Mouse (Mus musculus) hindbrain, embryonic 11.5 days (tissue): ENCODE results near the gene Tekt1. TPM values are rescaled to one million over a fixed set of nuclear protein-coding genes. Genes with fewer than 3 reads are reported as not detected.

Source experiments
- ATAC-seq: fragments of 200-750 bp; cut with Nextera tagmentation; 2 replicates; pipeline ENCODE4 v1.8.0; 2017; ENCODE audit warnings: mild to moderate bottlenecking, moderate TSS enrichment, moderate library complexity; ENCODE audit not compliant: low FRiP score
- DNase-seq: peaks from one replicate; pipeline ENCODE4 v3.0.0-alpha.2; 2015; ENCODE audit warnings: low spot score
- H3K27ac ChIP-seq: fragments of 300-500 bp; sonication (generic); 2 replicates; pipeline ENCODE4 v1.5.1; 2014; ENCODE audit warnings: mild to moderate bottlenecking, low read depth, low read length
- H3K27me3 ChIP-seq: fragments of 300-500 bp; sonication (generic); 2 replicates; pipeline ENCODE4 v1.6.1; 2014; ENCODE audit warnings: mild to moderate bottlenecking, low read length, moderate library complexity, mixed read lengths; ENCODE audit not compliant: control insufficient read depth, insufficient read depth
- H3K36me3 ChIP-seq: fragments of 300-500 bp; sonication (generic); 2 replicates; pipeline ENCODE4 v1.6.1; 2014; ENCODE audit warnings: mild to moderate bottlenecking, low read length, moderate library complexity, mixed read lengths; ENCODE audit not compliant: control insufficient read depth, insufficient read depth
- H3K4me1 ChIP-seq: fragments of 300-500 bp; sonication (generic); replicated peaks from 2 replicates; pipeline ENCODE4 v1.6.1; 2014; ENCODE audit warnings: low read length, mixed read lengths; ENCODE audit not compliant: control insufficient read depth, insufficient read depth
- H3K4me2 ChIP-seq: fragments of 300-500 bp; sonication (generic); replicated peaks from 2 replicates; pipeline ENCODE4 v1.6.1; 2014; ENCODE audit warnings: mild to moderate bottlenecking, low read depth, low read length
- H3K4me3 ChIP-seq: fragments of 300-500 bp; sonication (generic); 2 replicates; pipeline ENCODE4 v1.5.1; 2014; ENCODE audit warnings: low read depth, low read length
- H3K9ac ChIP-seq: fragments of 300-500 bp; sonication (generic); 2 replicates; pipeline ENCODE4 v1.6.1; 2014; ENCODE audit warnings: low read depth, low read length
- H3K9me3 ChIP-seq: fragments of 300-500 bp; sonication (generic); 2 replicates; pipeline ENCODE4 v1.6.1; 2016; ENCODE audit warnings: low read length; ENCODE audit not compliant: control insufficient read depth
- WGBS: fragments of 180-500 bp; shearing (Covaris S2); extraction: QIAGEN DNeasy Blood & Tissue Kit; methylation state at CpG from one replicate; pipeline ENCODE4 v1.1.7; 2014; 5-methylcytosine and 5-hydroxymethylcytosine counted together
- polyA plus RNA-seq: library from polyadenylated mRNA; unstranded; fragments of >200 nt; fragmentation: Nextera tagmentation; extraction: Ambion mirVana; gene quantifications from 2 replicates; pipeline ENCODE4 v1.2.1, GENCODE M21; 2014

Gene Tekt1
- polyA plus RNA-seq, 1 experiment from 2014 or later: 8.7 TPM

DNA sequence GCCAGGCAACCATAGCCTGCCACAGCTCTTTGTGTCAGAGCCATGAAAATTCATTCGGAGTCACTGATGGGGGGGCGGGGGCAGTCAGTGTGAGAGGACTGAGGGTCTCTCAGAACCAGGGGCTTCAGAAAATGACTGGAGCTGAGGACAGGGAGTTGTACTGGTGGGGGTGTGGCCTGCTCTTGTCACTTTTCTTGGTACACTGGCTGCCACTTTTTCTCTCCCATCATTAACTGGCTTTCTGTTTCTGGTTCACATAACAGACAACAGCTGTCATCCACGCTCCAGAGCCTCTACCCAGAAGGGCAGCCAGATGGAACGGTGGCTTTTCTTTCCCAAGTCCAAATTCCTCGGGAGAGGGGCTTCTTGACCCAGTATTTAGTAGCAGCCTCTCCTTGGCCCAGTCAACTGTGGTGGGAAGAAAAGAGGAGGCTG lies 23.8 kb downstream of the Tekt1 start:
- Histone ChIP-seq H3K27ac (peak overlapping the region; percentile 36; the same call in 1 of the 2 replicates), H3K4me3 (no peak overlapping the region), H3K4me2 (no peak overlapping the region), H3K4me1 (peaks cover 3% of the 10 kb centered on the region; the same call in 1 of the 2 replicates), H3K9me3 (no peaks in the 10 kb centered on the region), H3K9ac (no peak overlapping the region), H3K27me3 (no peaks in the 10 kb centered on the region), H3K36me3 (no peaks in the 10 kb centered on the region)
- DNase-seq (peak; percentile 45), ATAC-seq (peak; percentile 75)
- WGBS: 30% methylated on average over 5 of the region's 5 CpGs

DNA sequence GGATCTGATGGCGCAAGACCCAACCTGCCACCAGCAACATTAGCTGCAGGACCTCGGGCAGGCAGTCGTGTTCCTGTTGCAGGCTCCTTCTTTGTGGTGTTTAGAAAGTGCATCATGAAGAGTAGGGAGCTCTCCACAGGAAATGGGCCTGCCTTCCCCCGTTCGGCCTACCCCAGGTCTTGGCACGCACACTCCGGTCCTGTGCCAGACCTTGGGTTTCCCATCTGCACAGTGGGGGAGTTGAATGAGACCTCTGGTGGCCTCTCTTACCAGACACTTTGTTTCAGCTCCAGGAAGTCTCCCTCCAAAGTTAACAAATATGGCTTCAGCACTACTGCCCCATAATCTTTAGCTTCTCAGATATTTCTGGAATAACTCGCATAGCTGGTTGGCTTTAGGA lies 25.5 kb downstream of the Tekt1 start:
- H3K27ac ChIP-seq: no peak overlapping the region
- no peak for ATAC-seq
- 84% methylated on average over 8 of the region's 8 CpGs for WGBS
- DNase-seq: no peak
- peaks cover 3% of the 10 kb centered on the region; the same call in 1 of the 2 replicates for H3K4me1 ChIP-seq
- H3K4me3 ChIP-seq: no peak overlapping the region
- no peaks in the 10 kb centered on the region for H3K9me3 ChIP-seq
- H3K4me2 ChIP-seq: no peak overlapping the region
- no peaks in the 10 kb centered on the region for H3K36me3 ChIP-seq
- H3K9ac ChIP-seq: no peak overlapping the region
- no peaks in the 10 kb centered on the region for H3K27me3 ChIP-seq

DNA sequence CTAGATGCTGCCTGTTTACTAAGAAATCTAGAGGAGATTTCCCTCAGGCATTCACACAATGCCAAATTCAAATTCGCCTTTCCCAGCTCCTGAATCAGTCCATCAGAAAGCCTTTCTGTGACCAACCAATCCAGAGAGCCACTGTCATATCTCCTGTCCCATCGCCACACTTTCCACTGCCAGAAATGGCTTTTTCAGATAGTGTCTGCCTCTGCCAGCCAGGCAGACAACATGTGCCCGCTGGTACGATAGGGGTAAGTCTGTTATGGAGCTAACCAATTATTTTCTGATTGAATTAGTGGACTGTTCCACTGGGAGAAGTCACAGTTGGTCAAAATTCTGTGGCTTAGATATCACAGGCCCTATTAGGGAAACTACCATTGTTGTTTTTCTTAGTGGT lies 27.6 kb downstream of the Tekt1 start:
- H3K9ac ChIP-seq: no peak overlapping the region
- no peaks in the 10 kb centered on the region for H3K27me3 ChIP-seq
- no peaks in the 10 kb centered on the region for H3K36me3 ChIP-seq
- H3K4me2 ChIP-seq: no peak overlapping the region
- peaks cover 3% of the 10 kb centered on the region; the same call in 1 of the 2 replicates for H3K4me1 ChIP-seq
- no peak overlapping the region for H3K27ac ChIP-seq
- 89% methylated on average over 4 of the region's 4 CpGs for WGBS
- H3K4me3 ChIP-seq: no peak overlapping the region
- no peaks in the 10 kb centered on the region for H3K9me3 ChIP-seq
- no peak for ATAC-seq
- no peak for DNase-seq

DNA sequence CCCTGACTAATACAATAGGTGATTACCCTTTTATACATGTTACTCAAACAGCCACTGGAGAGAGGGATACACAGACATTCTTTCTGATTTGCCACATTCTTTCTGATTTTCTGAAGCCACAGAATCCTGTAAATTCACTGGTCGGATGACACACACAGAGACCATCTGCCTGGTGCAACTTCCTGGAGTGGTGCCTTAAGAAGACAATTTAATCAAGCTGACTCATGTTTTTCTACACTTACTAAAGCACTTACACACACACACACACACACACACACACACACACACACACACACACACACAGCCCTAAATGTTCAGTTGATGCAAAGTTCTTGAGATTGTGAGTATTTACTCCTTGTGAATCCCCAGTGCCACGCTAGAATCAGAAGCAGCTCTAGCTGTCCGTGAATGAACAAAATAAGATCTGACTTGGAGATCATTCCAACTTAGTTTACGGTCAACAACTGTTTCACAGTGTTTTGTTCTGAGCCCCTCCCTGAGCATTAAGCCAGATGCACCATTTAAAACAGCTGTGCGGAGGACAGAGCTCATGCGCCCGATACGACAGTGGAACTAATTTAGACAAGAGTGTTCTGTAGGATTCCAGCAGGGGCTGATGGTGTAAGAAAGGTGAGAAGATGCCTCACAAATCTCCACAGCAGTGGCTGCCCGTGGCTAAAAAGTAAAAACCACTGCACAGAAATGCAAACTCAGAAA lies 29.1 kb downstream of the Tekt1 start:
- 80% methylated on average over 9 of the region's 9 CpGs for WGBS
- Histone ChIP-seq H3K27me3 (no peaks in the 10 kb centered on the region), H3K9ac (no peak overlapping the region), H3K4me1 (no peaks in the 10 kb centered on the region; the same call in 1 of the 2 replicates), H3K27ac (no peak overlapping the region), H3K4me3 (no peak overlapping the region), H3K36me3 (no peaks in the 10 kb centered on the region), H3K4me2 (no peak overlapping the region), H3K9me3 (no peaks in the 10 kb centered on the region)
- ATAC-seq: no peak
- no peak for DNase-seq

DNA sequence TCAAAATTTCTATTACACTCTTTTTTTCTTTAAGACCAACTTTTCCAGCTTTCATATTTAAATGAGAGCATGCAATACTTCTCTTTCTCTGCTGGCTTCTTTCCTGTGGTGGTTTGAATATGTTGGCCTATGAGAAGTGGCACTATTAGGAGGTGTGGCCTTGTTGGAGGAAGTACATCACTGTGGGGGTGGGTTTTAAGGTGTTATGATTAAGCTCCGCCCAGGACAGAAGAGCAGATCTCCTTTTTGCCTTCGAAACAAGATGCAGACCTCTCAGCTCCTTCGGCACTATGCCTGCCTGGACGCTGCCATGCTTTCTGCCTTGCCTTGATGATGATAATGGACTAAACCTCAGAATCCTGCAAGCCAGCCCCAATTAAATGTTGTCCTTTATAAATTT lies 36.5 kb downstream of the Tekt1 start:
- Histone ChIP-seq H3K27ac (no peak overlapping the region), H3K27me3 (no peaks in the 10 kb centered on the region), H3K4me2 (no peak overlapping the region), H3K4me3 (no peak overlapping the region), H3K36me3 (no peaks in the 10 kb centered on the region), H3K9ac (no peak overlapping the region), H3K9me3 (no peaks in the 10 kb centered on the region), H3K4me1 (no peaks in the 10 kb centered on the region)
- ATAC-seq (no peak), DNase-seq (no peak)
- WGBS: 93% methylated on average over 4 of the region's 4 CpGs

DNA sequence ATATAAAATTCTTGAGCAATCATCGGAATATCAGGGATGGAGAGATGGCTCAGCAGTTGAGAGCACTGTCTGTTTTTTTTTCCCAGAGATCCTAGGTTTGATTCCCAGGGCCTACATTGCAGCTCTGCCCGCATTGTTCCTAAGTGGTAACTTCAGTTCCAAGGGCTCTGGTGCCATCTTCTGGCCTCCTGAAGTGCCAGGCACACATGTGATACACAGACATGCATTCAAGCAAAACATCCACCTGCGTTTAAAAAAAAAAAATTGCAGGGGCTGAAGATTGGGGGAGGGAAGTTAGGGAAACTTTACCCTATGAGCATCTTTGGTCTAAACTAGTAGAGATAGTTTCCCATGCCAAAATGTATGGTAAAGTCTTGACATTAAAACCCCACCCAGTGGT lies 37.8 kb downstream of the Tekt1 start:
- 67% methylated on average over 3 of the region's 3 CpGs for WGBS
- no peak overlapping the region for H3K9ac ChIP-seq
- DNase-seq: no peak
- H3K4me3 ChIP-seq: no peak overlapping the region
- H3K27me3 ChIP-seq: no peaks in the 10 kb centered on the region
- no peak for ATAC-seq
- no peak overlapping the region for H3K27ac ChIP-seq
- no peaks in the 10 kb centered on the region for H3K9me3 ChIP-seq
- H3K36me3 ChIP-seq: no peaks in the 10 kb centered on the region
- H3K4me1 ChIP-seq: no peaks in the 10 kb centered on the region
- H3K4me2 ChIP-seq: no peak overlapping the region

DNA sequence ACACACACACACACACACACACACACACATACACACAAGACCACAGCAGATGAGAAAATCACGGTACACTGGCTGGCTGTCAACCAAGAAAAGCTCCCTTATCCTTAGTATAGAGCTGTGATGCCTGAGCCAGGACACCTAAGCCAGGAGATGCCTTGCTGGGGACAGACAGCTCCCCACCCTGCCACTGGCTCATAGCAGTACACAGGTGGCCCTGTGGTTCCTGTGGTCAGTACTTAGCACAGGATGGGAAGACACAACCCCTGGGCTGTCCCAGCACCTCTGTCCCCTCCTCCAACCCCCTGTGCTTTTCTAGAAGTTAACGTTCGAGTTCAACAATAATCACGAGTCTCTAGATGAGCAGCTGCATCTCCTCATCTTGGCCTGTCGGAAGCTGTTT lies 44.2 kb downstream of the Tekt1 start:
- Histone ChIP-seq H3K4me2 (no peak overlapping the region), H3K4me3 (no peak overlapping the region), H3K9ac (no peak overlapping the region), H3K36me3 (no peaks in the 10 kb centered on the region), H3K27ac (no peak overlapping the region), H3K27me3 (peaks cover 9% of the 10 kb centered on the region), H3K9me3 (no peaks in the 10 kb centered on the region), H3K4me1 (no peaks in the 10 kb centered on the region)
- DNase-seq (no peak), ATAC-seq (no peak)
- 84% methylated on average over 5 of the region's 5 CpGs for WGBS

DNA sequence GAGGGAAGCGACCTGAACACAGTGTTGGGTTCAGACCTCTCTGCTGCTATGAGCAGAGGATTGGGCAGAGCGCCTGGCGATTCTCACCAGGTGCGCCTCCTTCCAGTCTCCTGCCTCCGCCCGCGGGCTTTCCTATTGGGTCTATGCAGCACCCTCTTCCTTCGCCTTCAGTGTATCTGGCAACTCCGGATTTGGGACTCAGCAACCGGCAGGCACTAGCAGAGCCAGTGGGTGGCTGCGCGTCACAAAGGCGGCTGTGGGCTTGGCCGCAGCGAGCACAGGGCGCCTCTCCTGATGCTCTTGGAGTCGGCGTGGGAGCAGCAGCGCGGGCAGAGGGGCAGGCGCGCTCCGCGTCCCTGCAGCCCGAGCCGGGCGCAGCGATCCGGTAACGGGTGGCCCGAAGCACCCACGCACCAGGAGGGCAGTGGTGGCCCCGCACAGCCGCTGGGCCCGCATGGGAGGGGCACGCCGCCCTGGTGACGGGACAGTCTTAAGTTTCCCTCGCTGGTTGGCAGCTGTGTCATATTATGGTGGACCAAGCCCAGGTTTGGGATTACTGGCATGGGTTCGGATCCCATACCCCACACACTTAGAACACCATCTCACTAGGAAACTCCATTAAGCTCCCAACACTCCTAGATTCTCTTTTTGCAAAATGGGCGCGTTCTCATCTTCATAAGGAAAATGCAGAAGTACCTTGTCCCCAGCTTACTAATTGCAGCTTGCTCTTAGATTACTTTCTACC lies 47.9 kb downstream of the Tekt1 start, which contains the start of gene Fbxo39:
Gene Fbxo39 (plus strand): TSS at position 294 of the 745 bp plus-strand sequence.
- Histone ChIP-seq H3K9me3 (no peaks in the 10 kb centered on the region), H3K4me2 (peak within 1 kb of the TSS; percentile 48), H3K4me3 (peak within 1 kb of the TSS; percentile 25), H3K9ac (peak within 1 kb of the TSS; percentile 36; the same call in 1 of the 2 replicates), H3K27me3 (peaks cover 9% of the 10 kb centered on the region), H3K36me3 (no peaks in the 10 kb centered on the region), H3K27ac (no peak within 1 kb of the TSS), H3K4me1 (no peaks in the 10 kb centered on the region)
- 14% methylated on average over 42 of the region's 42 CpGs for WGBS
- DNase-seq: peak; percentile 30
- no peak for ATAC-seq
